Mouse (Mus musculus) cortical plate, adult 2 months (tissue): ENCODE measurements around the gene Polr2e.
"Not testable (repeated sequence)": the region's sequence is repeated elsewhere in the genome, so short reads cannot be mapped to it uniquely, and the experiment has no call there.

Experiments
- CTCF ChIP-seq: fragments of 200-500 bp; IDR thresholded peaks from 2 replicates; pipeline ENCODE4 v1.5.1; 2011; ENCODE audit warnings: mild to moderate bottlenecking, control low read depth, low read length; ENCODE audit not compliant: insufficient read depth; ENCODE audit errors: extremely low read depth
- POLR2A ChIP-seq: fragments of 200-500 bp; IDR thresholded peaks from 2 replicates; pipeline ENCODE4 v1.6.1; 2011; ENCODE audit warnings: mild to moderate bottlenecking, low read length, control low read depth; ENCODE audit not compliant: insufficient read depth; ENCODE audit errors: extremely low read depth

GRCm38 (mm10) chr10:80054911-80055310 lies 15.3 kb upstream of the Polr2e start:
- TF ChIP-seq CTCF, POLR2A: not testable (repeated sequence)
